Mouse (Mus musculus): ENCODE results near the gene Ywhaq.

GRCm38 (mm10) chr12:21431950-21432349 is 14.5 kb upstream of the Ywhaq start:
- TF ChIP-seq CTCF (IDR thresholded peaks at IDR 0.05; ENCODE audit: low read depth, low read length) (no peak), POLR2A (IDR thresholded peaks at IDR 0.05; ENCODE audit: borderline replicate concordance, low read depth, low read length) (no peak)
